Mouse (Mus musculus) midbrain, embryonic 14.5 days (tissue): ENCODE results near the gene Cdh13. TPM values are rescaled to one million over a fixed set of nuclear protein-coding genes. Genes with fewer than 3 reads are reported as not detected.

Source experiments
- ATAC-seq: fragments of 200-750 bp; cut with Nextera tagmentation; 2 replicates; pipeline ENCODE4 v1.8.0; 2017; ENCODE audit warnings: moderate number of reproducible peaks, moderate library complexity; ENCODE audit not compliant: low FRiP score, low TSS enrichment
- DNase-seq: peaks from one replicate; pipeline ENCODE4 v3.0.0-alpha.2; 2015
- H3K27ac ChIP-seq: fragments of 300-500 bp; sonication (generic); replicated peaks from 2 replicates; pipeline ENCODE4 v1.5.1; 2014; ENCODE audit warnings: mild to moderate bottlenecking, low read depth, low read length, moderate library complexity
- H3K27me3 ChIP-seq: fragments of 300-500 bp; sonication (generic); 2 replicates; pipeline ENCODE4 v1.6.1; 2014; ENCODE audit warnings: low read length, control low read depth, mixed read lengths; ENCODE audit not compliant: control insufficient read depth, insufficient read depth
- H3K36me3 ChIP-seq: fragments of 300-500 bp; sonication (generic); 2 replicates; pipeline ENCODE4 v1.6.1; 2014; ENCODE audit warnings: low read length, control low read depth; ENCODE audit not compliant: control insufficient read depth, insufficient read depth
- H3K4me1 ChIP-seq: fragments of 300-500 bp; sonication (generic); 2 replicates; pipeline ENCODE4 v1.6.1; 2014; ENCODE audit warnings: mild to moderate bottlenecking, antibody characterized with exemption, low read length, control low read depth; ENCODE audit not compliant: control insufficient read depth, insufficient read depth
- H3K4me2 ChIP-seq: fragments of 300-500 bp; sonication (generic); 2 replicates; pipeline ENCODE4 v1.6.1; 2014; ENCODE audit warnings: mild to moderate bottlenecking, low read length, moderate library complexity
- H3K4me3 ChIP-seq: fragments of 300-500 bp; sonication (generic); replicated peaks from 2 replicates; pipeline ENCODE4 v1.5.1; 2014; ENCODE audit warnings: low read depth, low read length
- H3K9ac ChIP-seq: fragments of 300-500 bp; sonication (generic); replicated peaks from 2 replicates; pipeline ENCODE4 v1.6.1; 2014; ENCODE audit warnings: mild to moderate bottlenecking, low read length, moderate library complexity
- H3K9me3 ChIP-seq: fragments of 300-500 bp; sonication (generic); 2 replicates; pipeline ENCODE4 v1.6.1; 2016; ENCODE audit warnings: low read length, control low read depth, mixed read lengths; ENCODE audit not compliant: control insufficient read depth
- WGBS: fragments of 180-500 bp; shearing (Covaris S2); extraction: QIAGEN DNeasy Blood & Tissue Kit; methylation state at CpG from one replicate; pipeline ENCODE4 v1.1.7; 2014; 5-methylcytosine and 5-hydroxymethylcytosine counted together
- polyA plus RNA-seq: library from polyadenylated mRNA; unstranded; fragments of >200 nt; fragmentation: Nextera tagmentation; extraction: Ambion mirVana; gene quantifications from 2 replicates; pipeline ENCODE4 v1.2.1, GENCODE M21; 2014

Gene Cdh13
- polyA plus RNA-seq, 1 experiment from 2014 or later, result 143 TPM

DNA sequence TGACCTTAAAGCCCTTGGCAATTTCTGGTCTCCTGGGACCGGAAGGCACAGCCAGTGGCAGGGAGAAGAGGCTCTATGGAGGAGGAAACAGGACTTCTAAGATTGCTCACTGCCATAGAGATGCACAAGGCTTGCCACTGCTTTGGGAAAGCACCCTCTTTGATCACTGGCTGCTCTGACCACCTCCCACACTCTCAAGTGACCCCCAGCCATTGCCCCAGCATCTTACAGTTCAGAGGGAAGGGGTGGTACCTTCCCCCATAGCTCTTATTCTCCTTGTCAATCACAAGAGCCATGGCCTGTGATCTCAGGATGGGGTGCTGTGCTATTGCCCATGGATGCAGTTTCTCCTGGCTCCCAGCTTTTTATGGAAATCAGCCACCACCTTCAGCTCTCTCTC lies 406.3 kb downstream of the Cdh13 start:
- Histone ChIP-seq H3K36me3 (no peaks in the 10 kb centered on the region), H3K9ac (no peak overlapping the region), H3K9me3 (no peaks in the 10 kb centered on the region), H3K4me2 (no peak overlapping the region), H3K27me3 (no peaks in the 10 kb centered on the region), H3K4me3 (no peak overlapping the region), H3K27ac (no peak overlapping the region), H3K4me1 (peaks cover 5% of the 10 kb centered on the region; the same call in 1 of the 2 replicates)
- no peak for DNase-seq
- no peak for ATAC-seq
- WGBS, result 60% methylated on average over 1 of the region's 1 CpGs

DNA sequence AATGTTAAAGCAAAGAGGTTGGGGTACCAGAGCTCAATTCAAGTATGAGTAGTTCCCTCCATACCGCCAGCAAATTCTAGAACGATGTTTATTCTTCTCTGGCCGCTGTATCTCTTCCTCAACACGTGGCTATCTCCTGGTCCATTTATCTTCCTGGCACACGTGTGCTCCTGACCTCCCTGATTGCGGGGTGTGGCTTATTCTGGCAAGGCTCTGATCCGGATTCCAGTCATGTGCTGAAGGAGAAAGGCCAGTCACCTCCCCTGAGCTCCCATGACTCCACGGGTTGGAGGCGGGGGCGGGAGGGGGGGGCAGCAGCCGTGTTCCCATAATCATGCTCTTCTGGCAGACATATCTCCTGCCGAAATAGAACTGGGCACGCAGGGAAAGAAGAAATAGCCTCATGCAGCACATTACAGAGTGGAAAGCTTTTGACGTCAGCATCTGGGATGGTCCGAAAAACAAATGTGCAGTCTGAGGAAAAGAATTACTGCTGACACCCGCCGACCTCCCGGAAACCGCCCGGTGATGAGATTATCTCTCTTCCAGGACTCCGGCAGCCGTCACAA lies 417.9 kb downstream of the Cdh13 start:
- ATAC-seq, result no peak
- DNase-seq, result no peak
- no peaks in the 10 kb centered on the region for H3K27me3 ChIP-seq
- H3K27ac ChIP-seq, result no peak overlapping the region
- H3K36me3 ChIP-seq, result no peaks in the 10 kb centered on the region
- no peak overlapping the region for H3K4me2 ChIP-seq
- no peaks in the 10 kb centered on the region for H3K9me3 ChIP-seq
- H3K4me1 ChIP-seq, result no peaks in the 10 kb centered on the region
- H3K4me3 ChIP-seq, result no peak overlapping the region
- no peak overlapping the region for H3K9ac ChIP-seq
- WGBS, result 91% methylated on average over 22 of the region's 22 CpGs

- H3K4me2 ChIP-seq, result no peak overlapping the region
- H3K4me1 ChIP-seq, result no peaks in the 10 kb centered on the region
- no peaks in the 10 kb centered on the region for H3K36me3 ChIP-seq
- DNase-seq (no peak), ATAC-seq (no peak)
- 89% methylated on average over 3 of the region's 3 CpGs for WGBS
- H3K9me3 ChIP-seq, result 0 out of 2 replicates have a peak, but pooled peaks cover 3% of the 10 kb centered on the region
- H3K9ac ChIP-seq, result no peak overlapping the region
- H3K27ac ChIP-seq, result no peak overlapping the region
- H3K27me3 ChIP-seq, result no peaks in the 10 kb centered on the region
- H3K4me3 ChIP-seq, result no peak overlapping the region
These were observed 425.8 kb downstream of the Cdh13 start for GRCm38 (mm10) chr8:118709366-118709765.

DNA sequence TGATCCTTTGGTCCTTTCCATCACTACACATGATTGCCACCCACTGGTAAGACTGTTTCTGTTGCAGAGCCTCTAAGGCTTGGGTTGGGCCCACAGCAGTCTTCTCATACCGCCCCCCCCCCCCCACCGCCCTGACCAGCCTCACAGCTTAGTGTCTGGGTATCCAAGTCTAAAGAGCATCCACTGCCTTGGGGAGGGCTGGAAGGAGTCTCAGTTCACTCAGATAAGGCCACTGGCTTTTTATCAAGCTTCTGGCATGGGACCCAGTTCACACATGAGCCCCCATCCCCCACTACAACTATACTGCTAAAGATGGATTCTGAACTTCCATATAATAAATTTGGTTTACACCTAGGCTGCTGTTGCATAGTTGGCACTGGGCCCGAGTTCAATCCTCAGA lies 428.1 kb downstream of the Cdh13 start:
- Histone ChIP-seq H3K4me3 (no peak overlapping the region), H3K36me3 (no peaks in the 10 kb centered on the region), H3K9ac (no peak overlapping the region), H3K4me1 (no peaks in the 10 kb centered on the region), H3K27me3 (no peaks in the 10 kb centered on the region), H3K27ac (no peak overlapping the region), H3K4me2 (no peak overlapping the region), H3K9me3 (0 out of 2 replicates have a peak, but pooled peaks cover 3% of the 10 kb centered on the region)
- WGBS, result 80% methylated on average over 3 of the region's 3 CpGs
- DNase-seq (no peak), ATAC-seq (no peak)

- Histone ChIP-seq H3K9ac (no peak overlapping the region), H3K4me1 (no peaks in the 10 kb centered on the region), H3K4me2 (no peak overlapping the region), H3K27ac (no peak overlapping the region), H3K27me3 (no peaks in the 10 kb centered on the region), H3K4me3 (no peak overlapping the region), H3K9me3 (0 out of 2 replicates have a peak, but pooled peaks cover 3% of the 10 kb centered on the region), H3K36me3 (no peaks in the 10 kb centered on the region)
- WGBS, result 86% methylated on average over 11 of the region's 11 CpGs
- ATAC-seq (no peak), DNase-seq (peak; percentile 24)
These were observed 429.6 kb downstream of the Cdh13 start for GRCm38 (mm10) chr8:118713111-118713510.

DNA sequence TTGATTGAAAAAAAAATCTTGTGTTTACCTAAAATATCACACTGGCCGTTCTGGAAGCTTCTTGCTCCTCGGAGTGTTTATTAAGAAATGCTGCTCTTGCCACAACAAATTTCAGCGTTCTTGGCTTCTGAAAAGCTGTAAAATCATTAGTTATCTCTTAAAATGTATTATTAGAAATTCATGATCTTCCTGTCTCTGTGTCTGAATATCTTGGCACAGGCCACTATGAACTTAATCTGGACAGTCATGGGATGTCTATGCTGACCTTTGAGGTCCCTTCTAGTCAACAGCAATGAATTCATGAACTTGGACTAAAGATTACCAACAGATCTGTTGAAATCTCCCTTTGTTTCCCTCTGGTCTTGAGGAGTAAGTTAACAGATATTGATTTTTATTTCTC lies 430.1 kb downstream of the Cdh13 start:
- H3K27me3 ChIP-seq, result no peaks in the 10 kb centered on the region
- H3K4me3 ChIP-seq, result no peak overlapping the region
- H3K9ac ChIP-seq, result no peak overlapping the region
- WGBS, result 88% methylated on average over 3 of the region's 3 CpGs
- H3K27ac ChIP-seq, result no peak overlapping the region
- no peak for ATAC-seq
- H3K4me1 ChIP-seq, result no peaks in the 10 kb centered on the region
- DNase-seq, result no peak
- no peaks in the 10 kb centered on the region for H3K36me3 ChIP-seq
- 0 out of 2 replicates have a peak, but pooled peaks cover 3% of the 10 kb centered on the region for H3K9me3 ChIP-seq
- no peak overlapping the region for H3K4me2 ChIP-seq

GRCm38 (mm10) chr8:118722896-118723295 lies 439.4 kb downstream of the Cdh13 start:
- DNase-seq, result no peak
- no peak for ATAC-seq
- Histone ChIP-seq H3K27me3 (no peaks in the 10 kb centered on the region), H3K9ac (no peak overlapping the region), H3K27ac (no peak overlapping the region), H3K9me3 (no peaks in the 10 kb centered on the region), H3K36me3 (no peaks in the 10 kb centered on the region), H3K4me2 (no peak overlapping the region), H3K4me3 (no peak overlapping the region), H3K4me1 (no peaks in the 10 kb centered on the region)
- 90% methylated on average over 3 of the region's 3 CpGs for WGBS

GRCm38 (mm10) chr8:118725651-118726050 lies 442.1 kb downstream of the Cdh13 start:
- no peaks in the 10 kb centered on the region for H3K36me3 ChIP-seq
- H3K4me3 ChIP-seq, result no peak overlapping the region
- no peaks in the 10 kb centered on the region for H3K27me3 ChIP-seq
- H3K27ac ChIP-seq, result no peak overlapping the region
- DNase-seq, result no peak
- ATAC-seq, result no peak
- no peaks in the 10 kb centered on the region for H3K4me1 ChIP-seq
- no peak overlapping the region for H3K9ac ChIP-seq
- 96% methylated on average over 5 of the region's 5 CpGs for WGBS
- H3K9me3 ChIP-seq, result no peaks in the 10 kb centered on the region
- H3K4me2 ChIP-seq, result no peak overlapping the region

- H3K9me3 ChIP-seq, result no peaks in the 10 kb centered on the region
- H3K36me3 ChIP-seq, result no peaks in the 10 kb centered on the region
- WGBS, result 87% methylated on average over 5 of the region's 5 CpGs
- no peaks in the 10 kb centered on the region for H3K4me1 ChIP-seq
- no peak overlapping the region for H3K9ac ChIP-seq
- no peak overlapping the region for H3K27ac ChIP-seq
- no peak overlapping the region for H3K4me3 ChIP-seq
- DNase-seq, result no peak
- H3K4me2 ChIP-seq, result no peak overlapping the region
- ATAC-seq, result no peak
- no peaks in the 10 kb centered on the region for H3K27me3 ChIP-seq
These were observed 458.2 kb downstream of the Cdh13 start for GRCm38 (mm10) chr8:118741781-118742180.
